Mouse (Mus musculus): ENCODE measurements around the gene Ntrk2. TPM values are rescaled to one million over a fixed set of nuclear protein-coding genes. Genes with fewer than 3 reads are reported as not detected.

Ntrk2 gene
- total and polyA plus RNA-seq, 3 experiments, result under 0.01 TPM; not detected in 2

- TF ChIP-seq USF2 (IDR thresholded peaks at IDR 0.05; ENCODE audit: borderline replicate concordance in 1 of 2, insufficient read depth in 1 of 2, low read depth in 1 of 2, low read length in 2 of 2), result no peak
- no peak for TF ChIP-seq JUND (IDR thresholded peaks at IDR 0.05; ENCODE audit: low read depth, low read length)
- no peak for TF ChIP-seq POLR2A (IDR thresholded peaks at IDR 0.05; ENCODE audit: control insufficient read depth in 1 of 2, insufficient read depth in 1 of 2, low read depth in 1 of 2, low read length in 2 of 2, poor library complexity in 1 of 2)
- TF ChIP-seq MEF2A (IDR thresholded peaks at IDR 0.05; ENCODE audit: extremely low read depth, insufficient replicate concordance, low read depth, low read length, poor library complexity, severe bottlenecking), result no peak
- TF ChIP-seq NRF1 (IDR thresholded peaks at IDR 0.05; ENCODE audit: insufficient read depth, low read depth, low read length, poor library complexity, severe bottlenecking), result no peak
- no peak for TF ChIP-seq POLR2AphosphoS5 (IDR thresholded peaks at IDR 0.05; ENCODE audit: borderline replicate concordance, low read depth, low read length)
- Histone ChIP-seq H3K27me3 (ENCODE audit: control insufficient read depth in 1 of 2, insufficient read depth in 2 of 2, low read length in 2 of 2) (no peaks in the 10 kb centered on the region), H3K79me2 (ENCODE audit: control insufficient read depth, insufficient read depth, low read length, poor library complexity) (no peaks in the 10 kb centered on the region), H3K27ac (ENCODE audit: control insufficient read depth, low read depth, low read length) (no peak overlapping the region), H3K4me1 (ENCODE audit: control insufficient read depth in 1 of 2, insufficient read depth in 2 of 2, low read length in 2 of 2) (no peaks in the 10 kb centered on the region), H3K9ac (ENCODE audit: control insufficient read depth, low read depth, low read length, poor library complexity, severe bottlenecking) (no peak overlapping the region), H3K4me3 (ENCODE audit: control insufficient read depth in 1 of 2, insufficient read depth in 1 of 2, low read depth in 2 of 2, low read length in 2 of 2) (no peak overlapping the region), H3K36me3 (ENCODE audit: control insufficient read depth in 1 of 2, insufficient read depth in 2 of 2, low read length in 2 of 2) (no peaks in the 10 kb centered on the region), H3K9me3 (replicated peaks; ENCODE audit: insufficient read depth, low read length) (no peaks in the 10 kb centered on the region)
- no peak for DNase-seq (ENCODE audit: low read depth, low spot score)
Observed at GRCm38 (mm10) chr13:58920241-58920640, 113.9 kb downstream of the Ntrk2 start.

GRCm38 (mm10) chr13:58921255-58921654 is 114.9 kb downstream of the Ntrk2 start:
- Histone ChIP-seq H3K27me3 (ENCODE audit: control insufficient read depth in 1 of 2, insufficient read depth in 2 of 2, low read length in 2 of 2) (no peaks in the 10 kb centered on the region), H3K27ac (ENCODE audit: control insufficient read depth, low read depth, low read length) (no peak overlapping the region), H3K9ac (ENCODE audit: control insufficient read depth, low read depth, low read length, poor library complexity, severe bottlenecking) (no peak overlapping the region), H3K9me3 (replicated peaks; ENCODE audit: insufficient read depth, low read length) (no peaks in the 10 kb centered on the region), H3K4me3 (ENCODE audit: control insufficient read depth in 1 of 2, insufficient read depth in 1 of 2, low read depth in 2 of 2, low read length in 2 of 2) (no peak overlapping the region), H3K4me1 (ENCODE audit: control insufficient read depth in 1 of 2, insufficient read depth in 2 of 2, low read length in 2 of 2) (no peaks in the 10 kb centered on the region), H3K36me3 (ENCODE audit: control insufficient read depth in 1 of 2, insufficient read depth in 2 of 2, low read length in 2 of 2) (no peaks in the 10 kb centered on the region), H3K79me2 (ENCODE audit: control insufficient read depth, insufficient read depth, low read length, poor library complexity) (no peaks in the 10 kb centered on the region)
- DNase-seq (ENCODE audit: low read depth, low spot score), result no peak
- TF ChIP-seq TBP (IDR thresholded peaks at IDR 0.05; ENCODE audit: low read depth, low read length) (no peak), CHD2 (IDR thresholded peaks at IDR 0.05; ENCODE audit: low read length) (no peak), RCOR1 (IDR thresholded peaks at IDR 0.05; ENCODE audit: low read depth, low read length) (no peak), POLR2AphosphoS5 (IDR thresholded peaks at IDR 0.05; ENCODE audit: borderline replicate concordance, low read depth, low read length) (no peak), SIN3A (IDR thresholded peaks at IDR 0.05; ENCODE audit: low read length) (no peak), NRF1 (IDR thresholded peaks at IDR 0.05; ENCODE audit: insufficient read depth, low read depth, low read length, poor library complexity, severe bottlenecking) (no peak), ELF1 (IDR thresholded peaks at IDR 0.05; ENCODE audit: low read depth, low read length) (no peak), ZMIZ1 (IDR thresholded peaks at IDR 0.05; ENCODE audit: low read depth, low read length) (no peak), MEF2A (IDR thresholded peaks at IDR 0.05; ENCODE audit: extremely low read depth, insufficient replicate concordance, low read depth, low read length, poor library complexity, severe bottlenecking) (no peak), EP300 (IDR thresholded peaks at IDR 0.05; ENCODE audit: low read depth in 1 of 2, low read length in 2 of 2) (no peak), ZC3H11A (IDR thresholded peaks at IDR 0.05; ENCODE audit: low read depth, low read length) (no peak), MYC (IDR thresholded peaks at IDR 0.05; ENCODE audit: low read depth, low read length) (no peak), TAL1 (IDR thresholded peaks at IDR 0.05; ENCODE audit: low read length) (no peak), GABPA (IDR thresholded peaks at IDR 0.05; ENCODE audit: low read depth, low read length) (no peak), SMC3 (IDR thresholded peaks at IDR 0.05; ENCODE audit: low read depth, low read length) (no peak), JUND (IDR thresholded peaks at IDR 0.05; ENCODE audit: low read depth, low read length) (no peak), POLR2A (IDR thresholded peaks at IDR 0.05; ENCODE audit: control insufficient read depth in 1 of 2, insufficient read depth in 1 of 2, low read depth in 1 of 2, low read length in 2 of 2, poor library complexity in 1 of 2) (no peak), E2F4 (IDR thresholded peaks at IDR 0.05; ENCODE audit: borderline replicate concordance, low read depth, low read length) (no peak), USF1 (IDR thresholded peaks at IDR 0.05; ENCODE audit: low read depth, low read length) (no peak), HCFC1 (IDR thresholded peaks at IDR 0.05; ENCODE audit: low read depth, low read length) (no peak)
